Mouse (Mus musculus): ENCODE data around the gene Wdr95.

Gene Wdr95

DNA sequence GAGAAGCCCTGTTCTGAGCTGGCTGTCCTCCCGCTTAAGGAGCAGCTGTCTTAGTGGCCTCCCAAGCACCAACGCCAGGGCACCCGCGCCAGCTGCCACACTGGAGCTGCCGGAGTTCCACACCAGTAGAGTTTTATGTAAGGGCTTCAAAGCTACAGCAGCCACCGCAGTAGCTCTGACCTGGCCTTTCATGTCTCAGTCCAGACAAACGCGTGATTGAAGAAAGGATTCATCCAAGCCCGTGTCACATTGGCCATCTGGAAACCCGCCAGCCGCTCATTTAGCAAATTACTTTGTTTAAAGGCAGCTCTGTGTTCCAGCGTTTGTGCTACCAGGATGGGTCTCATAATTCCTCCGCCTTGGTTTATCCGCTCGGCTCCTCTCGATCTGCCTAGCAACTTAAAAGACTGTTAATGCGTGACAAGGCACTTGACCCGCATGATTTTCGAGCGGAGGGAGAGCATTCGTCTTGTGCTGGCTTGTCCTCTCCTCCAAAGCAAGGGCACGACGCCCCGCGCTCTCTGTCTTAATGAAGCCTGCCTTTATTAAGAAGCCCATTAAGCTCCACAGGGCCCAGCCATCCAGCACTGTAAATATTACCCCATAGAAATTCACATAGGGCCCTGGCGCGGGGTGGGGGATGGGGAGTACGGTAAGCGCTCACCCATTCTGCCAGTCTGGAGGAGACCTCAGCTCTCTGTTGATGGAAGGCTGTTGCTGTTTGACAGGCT is at the start of gene Wdr95:
TSS of gene Wdr95 (plus strand) at position 681 of the 731 bp plus-strand sequence.
- DNase-seq (ENCODE audit: low read depth, low spot score) = no peak

DNA sequence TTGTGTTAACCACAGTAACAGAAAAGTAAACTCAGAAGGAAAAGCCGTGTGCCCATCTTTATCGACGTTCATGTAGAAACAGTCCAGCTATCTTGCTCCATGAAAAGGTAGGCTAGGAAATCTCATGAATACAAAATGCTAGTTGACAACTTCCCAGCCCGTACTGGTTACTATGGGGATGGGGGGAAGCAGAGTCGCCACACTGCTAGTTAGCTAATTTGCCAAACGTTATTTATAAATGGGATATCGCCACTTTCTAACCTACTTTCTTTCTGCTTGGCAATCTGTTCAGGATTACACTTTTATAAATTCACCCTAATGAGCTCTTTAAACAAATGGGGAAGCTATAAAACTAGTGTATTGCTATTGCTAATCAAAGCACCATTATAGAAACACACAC is 46.6 kb upstream of the Wdr95 start:
- DNase-seq (ENCODE audit: low read depth, low spot score) = no peak

DNA sequence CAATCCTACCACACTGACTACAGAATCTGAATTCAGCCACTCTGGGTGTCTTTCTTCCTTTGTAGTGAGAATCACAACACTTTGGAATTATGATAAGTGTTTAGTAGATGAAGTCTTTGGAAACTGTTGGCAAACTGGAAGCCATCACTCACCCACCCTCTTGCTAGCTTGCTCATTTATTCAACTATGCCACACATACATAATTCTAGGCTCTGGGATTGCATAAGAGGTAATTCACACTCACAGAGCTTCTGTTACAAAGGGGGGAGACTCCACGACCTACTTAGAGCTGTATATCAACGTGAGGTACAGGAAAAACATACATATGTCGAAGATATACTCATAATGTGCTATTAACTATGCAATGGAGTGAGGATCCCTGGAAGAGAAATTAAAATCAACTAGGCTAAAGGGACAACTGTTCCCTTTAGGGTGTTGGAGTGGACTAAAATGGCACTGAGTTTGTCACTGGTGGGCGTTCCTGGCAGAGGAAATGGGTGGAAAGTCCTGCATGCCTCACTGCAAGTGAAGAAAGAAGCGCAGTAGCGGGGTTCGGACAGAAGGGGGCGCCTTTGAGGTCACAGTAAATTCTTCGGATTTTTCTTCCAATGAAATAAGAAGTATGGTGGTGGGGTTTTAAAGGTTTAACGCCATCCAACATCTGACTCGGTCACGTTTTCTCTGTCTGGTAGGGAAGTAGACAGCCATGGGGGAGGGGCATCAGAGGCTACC is 45.0 kb upstream of the Wdr95 start:
- no peak for DNase-seq (ENCODE audit: low read depth, low spot score)

DNA sequence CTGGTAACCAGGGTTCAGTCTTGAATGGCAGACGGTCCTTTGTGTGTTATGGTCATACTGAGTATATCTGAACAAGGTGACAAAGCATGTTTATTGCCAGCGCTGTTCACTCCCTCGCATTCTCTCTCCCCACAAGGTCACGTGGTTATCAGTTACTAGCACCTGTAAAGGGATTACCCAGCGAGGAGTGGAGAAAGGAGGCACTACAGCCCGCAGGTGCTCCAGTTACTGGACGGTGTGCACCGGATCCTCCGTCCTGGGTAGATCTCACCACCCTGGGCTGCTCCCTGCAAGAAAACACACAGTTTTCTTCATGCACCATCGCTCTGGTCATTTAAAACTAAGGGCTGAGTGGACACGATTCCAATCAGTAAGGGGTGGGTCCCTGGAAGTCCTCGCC is 44.2 kb upstream of the Wdr95 start:
- DNase-seq (ENCODE audit: low read depth, low spot score) = no peak

DNA sequence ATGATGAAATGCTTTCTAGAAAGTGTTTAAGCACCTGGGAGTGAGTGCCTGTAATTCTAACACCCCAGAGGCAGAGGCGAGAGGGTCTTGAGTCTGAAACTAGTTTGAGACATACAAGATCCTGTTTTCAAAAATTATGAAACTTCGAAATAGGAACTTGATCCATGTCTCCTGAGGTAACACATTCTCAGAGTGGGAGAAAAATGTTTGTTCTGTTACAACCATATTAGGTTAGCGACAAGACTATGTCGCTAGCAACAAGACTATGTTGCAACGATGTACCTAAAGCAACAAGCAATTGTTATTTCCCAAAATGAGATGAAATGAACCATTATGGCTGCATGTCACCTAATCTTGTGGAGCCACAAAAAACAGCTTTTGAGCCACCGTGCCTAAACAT is 43.0 kb upstream of the Wdr95 start:
- no peak for DNase-seq (ENCODE audit: low read depth, low spot score)

DNA sequence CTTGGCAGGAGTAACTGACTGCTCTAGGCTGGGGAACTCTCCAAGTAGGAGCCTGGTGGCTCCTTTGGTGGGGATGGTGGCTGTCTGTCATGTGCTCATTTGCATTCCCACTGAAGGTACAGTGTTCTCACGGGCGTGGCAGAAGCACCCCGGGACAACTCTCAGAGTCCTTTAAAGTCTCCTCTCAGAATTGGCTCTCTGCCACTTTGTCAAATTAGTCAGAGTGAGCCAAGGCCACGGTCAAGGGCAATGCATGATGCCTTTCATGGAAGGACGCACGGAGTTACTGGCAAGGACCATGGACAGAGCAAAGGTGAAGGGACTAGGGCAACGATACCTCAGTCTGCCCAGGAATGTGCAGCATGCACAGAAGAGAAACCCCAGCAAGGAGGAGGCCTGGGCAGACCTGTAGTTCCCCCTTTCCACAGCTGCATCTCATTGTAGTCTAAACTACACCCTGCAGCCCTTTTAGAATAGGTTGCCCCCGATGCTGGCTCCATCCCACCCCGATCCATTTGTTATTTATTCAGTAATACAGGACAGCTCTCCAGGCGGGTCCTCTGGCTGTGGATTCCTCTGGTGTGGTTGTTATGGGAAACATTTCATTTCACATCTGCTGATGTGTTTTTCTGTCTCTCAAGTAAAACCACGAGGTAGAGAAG is 40.0 kb upstream of the Wdr95 start:
- DNase-seq (ENCODE audit: low read depth, low spot score) = peak; percentile 13

DNA sequence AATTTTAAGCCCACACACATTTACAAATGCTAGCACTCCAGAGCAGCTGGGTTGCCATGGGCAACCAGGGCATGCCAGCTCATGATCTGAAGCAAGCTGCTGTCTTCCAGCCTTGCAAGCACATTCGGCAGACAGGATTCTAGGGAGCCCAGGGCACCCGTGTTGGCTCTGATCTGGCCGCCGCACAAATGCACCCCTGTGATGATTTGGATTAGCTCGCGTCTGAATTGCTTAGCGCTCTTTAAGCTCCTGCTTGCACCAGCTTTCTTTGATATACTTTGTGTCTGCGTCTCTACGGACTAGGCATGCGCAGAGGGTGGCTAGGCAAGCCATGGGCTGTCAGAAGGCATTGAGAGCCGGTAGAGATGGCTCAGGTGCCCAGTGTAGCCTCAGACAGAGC is 39.3 kb upstream of the Wdr95 start:
- DNase-seq (ENCODE audit: low read depth, low spot score) = no peak

DNA sequence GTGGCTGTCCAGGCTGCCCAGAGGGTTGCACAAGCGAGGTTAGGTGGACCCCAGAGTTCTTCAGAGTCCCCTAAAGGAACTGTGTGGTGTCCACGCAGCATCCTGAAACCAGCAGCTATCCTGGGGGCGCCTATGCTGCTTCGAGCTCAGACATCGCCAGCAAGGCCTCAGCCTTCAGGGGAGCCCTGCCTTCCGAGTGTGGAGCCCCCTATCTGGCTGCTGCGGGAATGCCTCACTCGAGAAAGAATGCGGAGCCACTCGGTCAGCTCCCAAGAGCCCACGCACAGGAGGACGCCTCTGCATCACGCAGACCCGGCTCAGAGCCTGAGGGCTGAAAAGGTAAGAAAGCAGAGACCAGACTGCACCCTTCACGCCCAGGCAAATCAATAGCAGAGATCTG is 38.2 kb upstream of the Wdr95 start:
- DNase-seq (ENCODE audit: low read depth, low spot score) = no peak

DNA sequence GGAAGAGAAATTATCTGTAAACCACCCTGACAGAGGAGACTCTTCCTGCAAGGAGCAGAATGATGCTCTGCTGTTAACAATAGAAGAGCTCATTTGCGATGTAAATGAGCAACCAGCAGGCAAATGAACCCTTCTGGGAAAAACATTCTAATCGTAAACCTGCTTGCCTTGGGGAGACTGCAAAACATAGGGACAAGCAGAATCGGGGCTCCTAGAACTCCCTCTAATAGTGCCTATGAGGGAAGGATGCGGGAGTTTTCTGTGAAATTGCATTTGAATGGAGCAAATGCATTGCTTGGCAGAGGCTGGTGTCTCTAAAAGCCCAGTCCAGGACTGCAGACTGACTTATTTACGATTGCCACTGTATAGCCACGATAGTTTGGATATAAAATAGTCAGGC is 32.8 kb upstream of the Wdr95 start:
- DNase-seq (ENCODE audit: low read depth, low spot score) = no peak

DNA sequence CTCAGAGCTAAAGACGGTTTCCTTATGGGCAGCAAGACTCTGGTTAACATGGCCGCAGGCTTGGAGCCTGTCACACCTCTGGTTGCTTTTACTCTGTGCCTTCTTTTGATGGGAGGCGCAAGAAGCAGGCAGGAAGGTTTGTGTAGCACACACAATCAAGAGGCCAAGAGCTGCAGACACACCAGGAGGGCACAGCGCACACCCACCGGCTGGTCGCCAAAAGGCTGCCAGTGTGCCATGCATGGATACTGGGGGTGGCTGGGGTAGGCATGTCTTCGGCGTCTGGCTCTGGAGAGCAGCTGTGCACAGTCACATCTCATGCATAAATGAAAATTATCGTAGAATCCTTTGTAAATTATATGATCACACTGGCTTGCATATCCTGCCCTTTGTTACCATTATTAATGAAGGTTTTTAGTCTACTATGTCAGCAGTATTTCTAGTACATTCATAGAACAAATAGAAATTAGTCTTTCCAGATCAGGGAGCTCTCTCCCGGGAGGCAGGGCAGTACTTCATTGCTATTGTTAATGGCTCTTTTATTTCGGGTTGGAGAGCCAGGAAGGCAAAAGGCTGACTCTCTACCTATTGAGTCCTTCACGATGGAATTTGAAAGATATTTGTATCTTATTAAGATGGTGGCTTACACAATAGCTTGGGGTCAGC is 31.9 kb upstream of the Wdr95 start:
- DNase-seq (ENCODE audit: low read depth, low spot score) = no peak

DNA sequence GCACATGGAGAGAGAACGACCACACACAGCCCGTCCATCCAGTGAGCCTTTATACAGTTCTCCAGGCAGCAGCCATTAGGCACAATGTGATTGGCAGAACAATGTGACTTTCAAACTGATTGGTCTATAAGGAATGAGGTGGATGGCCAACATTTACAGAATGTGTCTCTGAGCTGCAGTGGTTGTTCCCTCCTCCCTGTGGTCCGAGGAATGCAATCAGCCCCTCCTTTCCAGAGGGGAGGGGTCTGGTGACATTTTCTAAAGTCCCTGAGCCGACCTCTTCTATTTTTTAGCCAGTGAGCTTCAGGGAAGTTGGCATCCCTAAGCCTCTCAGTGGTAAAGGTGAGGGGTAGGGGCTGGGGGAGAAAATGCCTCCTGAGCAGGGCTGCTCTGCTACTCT is 28.5 kb upstream of the Wdr95 start:
- no peak for DNase-seq (ENCODE audit: low read depth, low spot score)

DNA sequence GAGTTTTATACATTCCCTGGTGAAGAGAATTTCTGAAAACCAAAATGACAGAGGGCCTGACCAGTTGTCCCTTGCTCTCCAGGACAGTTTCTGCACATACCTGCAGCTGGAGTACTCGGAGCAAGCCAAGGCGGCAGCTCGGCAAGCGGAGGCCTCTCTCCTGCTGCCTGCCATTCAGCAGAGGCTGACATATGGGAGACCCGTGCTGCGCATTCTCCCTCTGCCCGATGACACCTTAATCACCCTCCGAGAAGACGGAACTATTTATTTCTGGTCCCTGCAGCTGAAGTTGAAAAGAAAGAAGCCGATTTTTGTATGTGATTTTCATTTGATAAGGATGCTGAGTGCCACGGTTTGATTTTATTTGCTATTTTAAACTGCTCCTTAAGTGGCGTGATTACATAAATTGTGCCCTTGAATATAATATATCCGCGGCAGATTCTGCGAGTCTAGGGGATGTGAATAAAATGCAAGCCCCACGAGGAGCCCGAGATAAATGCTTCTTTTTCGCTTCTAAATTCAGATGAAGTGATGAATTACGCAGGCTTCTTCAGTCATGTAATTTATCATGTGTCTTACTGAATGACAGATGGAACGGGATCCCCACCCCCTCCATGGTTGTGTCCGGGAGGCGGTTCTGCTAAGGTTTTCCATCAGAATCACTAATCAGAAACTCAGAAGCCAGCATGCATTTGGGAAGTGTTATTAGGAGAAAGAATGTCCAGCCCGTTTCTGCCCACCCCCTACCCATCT is 24.9 kb upstream of the Wdr95 start:
- no peak for DNase-seq (ENCODE audit: low read depth, low spot score)

DNA sequence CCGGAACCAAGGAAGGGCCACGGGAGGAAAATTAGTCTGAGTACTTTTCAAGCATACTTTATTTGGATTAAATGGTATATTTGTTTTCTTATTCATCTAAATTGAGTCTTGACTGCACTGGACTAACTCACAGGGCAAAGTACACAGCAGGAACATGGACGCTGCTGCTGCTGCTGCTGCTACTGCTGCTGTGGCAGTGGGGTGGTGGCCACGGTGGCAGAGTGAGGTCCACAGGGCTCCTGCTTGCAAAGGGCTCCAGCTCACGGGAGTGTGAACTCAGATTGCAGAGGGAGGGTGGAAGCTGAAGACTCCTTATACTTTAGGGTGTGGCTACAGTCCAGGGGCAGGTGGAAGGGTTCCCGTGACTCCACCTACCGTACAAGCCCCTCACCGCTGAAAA is 23.5 kb upstream of the Wdr95 start:
- no peak for DNase-seq (ENCODE audit: low read depth, low spot score)

DNA sequence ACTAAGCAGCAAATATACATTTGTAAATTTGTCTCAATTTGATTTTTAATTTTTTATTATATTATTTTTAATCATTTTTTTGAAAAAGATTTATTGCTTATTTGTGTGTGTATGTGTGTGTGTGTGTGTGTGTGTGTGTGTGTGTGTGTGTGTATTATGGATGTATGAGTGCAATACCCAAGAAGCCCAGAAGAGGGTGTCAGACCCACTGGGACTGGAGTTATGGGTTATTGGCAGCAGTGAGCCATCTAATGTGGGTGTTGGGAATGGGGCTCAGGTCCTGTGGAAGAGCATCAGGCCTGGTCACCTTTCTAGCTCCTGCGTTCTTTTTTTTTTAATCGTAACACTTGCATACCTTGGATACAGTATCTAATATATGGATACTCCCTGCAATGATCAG is 22.4 kb upstream of the Wdr95 start:
- no peak for DNase-seq (ENCODE audit: low read depth, low spot score)

DNA sequence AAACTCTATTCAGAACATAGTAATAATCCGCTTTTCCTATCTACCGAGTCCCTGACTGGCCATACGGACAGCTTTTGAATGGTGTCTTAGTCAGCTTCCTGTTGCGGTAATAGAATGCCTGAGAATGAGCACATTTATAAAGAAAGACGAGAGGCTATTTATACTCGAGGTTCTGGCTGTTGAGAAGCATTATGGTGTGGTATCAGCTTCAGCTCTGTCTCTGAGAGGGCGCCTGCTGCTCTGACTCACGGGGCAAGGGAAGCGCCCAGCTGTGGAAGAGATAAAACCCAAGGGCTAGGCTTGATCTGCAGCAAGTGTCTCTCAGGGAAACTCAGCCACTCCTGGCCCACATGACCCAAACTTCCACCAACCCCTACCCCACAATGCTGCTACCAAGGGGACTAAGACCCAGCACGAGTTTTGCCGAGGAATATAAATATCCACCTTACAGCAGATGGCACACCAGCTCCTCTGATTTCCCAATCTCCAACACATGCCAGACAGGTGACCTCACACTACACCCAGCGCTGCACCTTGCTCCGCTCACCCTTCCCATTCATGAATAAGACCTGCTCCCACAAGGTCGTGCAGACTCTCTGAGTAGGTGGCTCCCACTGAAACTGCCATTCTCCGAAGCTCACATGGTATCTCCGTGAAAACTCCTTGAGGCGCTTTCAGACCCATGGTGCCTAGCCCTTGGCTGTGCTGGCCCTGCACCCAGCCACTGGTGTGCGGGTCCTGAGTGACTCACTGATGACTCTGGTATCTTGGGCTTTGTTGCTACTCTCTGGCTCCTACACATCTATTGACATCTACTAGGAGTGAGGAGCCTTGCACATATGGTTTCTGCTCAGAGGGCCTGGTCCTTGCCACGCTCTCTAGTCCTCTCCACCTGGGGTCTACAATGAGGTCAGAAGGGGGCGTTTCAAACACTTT is 20.1 kb upstream of the Wdr95 start:
- DNase-seq (ENCODE audit: low read depth, low spot score) = peak; percentile 52

DNA sequence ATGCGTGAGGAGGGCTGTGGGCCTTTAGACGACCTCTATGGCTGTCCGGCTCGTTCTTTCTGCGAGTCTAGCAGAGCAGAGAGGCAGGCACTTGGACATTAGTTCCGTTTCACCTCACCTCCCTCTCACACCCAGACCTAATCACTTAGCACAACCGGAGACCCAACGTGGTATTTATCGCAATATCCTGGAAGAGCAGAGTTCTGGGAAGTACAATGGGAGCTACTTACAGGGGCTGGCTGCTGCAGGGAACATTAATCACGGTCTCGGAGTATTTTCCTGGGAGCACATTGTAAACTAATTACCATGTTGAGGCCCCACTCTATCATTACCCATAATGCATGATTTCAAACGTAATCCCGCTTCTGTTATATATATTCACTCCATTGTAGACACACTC is 18.2 kb upstream of the Wdr95 start:
- no peak for DNase-seq (ENCODE audit: low read depth, low spot score)

DNA sequence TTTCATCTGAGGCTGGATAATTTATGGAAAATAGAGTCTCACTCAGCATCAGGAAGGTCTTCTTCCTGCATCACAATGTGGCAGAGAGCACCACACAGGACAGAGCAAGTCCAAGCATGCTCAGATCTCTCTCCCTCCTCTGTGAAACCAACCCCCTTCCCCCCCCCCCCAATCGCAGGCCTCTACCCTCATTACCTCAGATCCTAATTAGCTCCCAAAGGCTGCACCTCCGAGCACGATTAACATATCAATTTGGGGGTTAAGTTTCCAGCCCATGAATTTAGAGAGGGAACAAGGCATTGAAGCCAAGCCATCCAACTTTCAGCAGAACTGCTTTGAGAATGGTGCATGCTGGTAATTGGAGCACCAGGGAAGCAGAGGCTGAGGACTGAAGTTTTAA is 15.8 kb upstream of the Wdr95 start:
- no peak for DNase-seq (ENCODE audit: low read depth, low spot score)

DNA sequence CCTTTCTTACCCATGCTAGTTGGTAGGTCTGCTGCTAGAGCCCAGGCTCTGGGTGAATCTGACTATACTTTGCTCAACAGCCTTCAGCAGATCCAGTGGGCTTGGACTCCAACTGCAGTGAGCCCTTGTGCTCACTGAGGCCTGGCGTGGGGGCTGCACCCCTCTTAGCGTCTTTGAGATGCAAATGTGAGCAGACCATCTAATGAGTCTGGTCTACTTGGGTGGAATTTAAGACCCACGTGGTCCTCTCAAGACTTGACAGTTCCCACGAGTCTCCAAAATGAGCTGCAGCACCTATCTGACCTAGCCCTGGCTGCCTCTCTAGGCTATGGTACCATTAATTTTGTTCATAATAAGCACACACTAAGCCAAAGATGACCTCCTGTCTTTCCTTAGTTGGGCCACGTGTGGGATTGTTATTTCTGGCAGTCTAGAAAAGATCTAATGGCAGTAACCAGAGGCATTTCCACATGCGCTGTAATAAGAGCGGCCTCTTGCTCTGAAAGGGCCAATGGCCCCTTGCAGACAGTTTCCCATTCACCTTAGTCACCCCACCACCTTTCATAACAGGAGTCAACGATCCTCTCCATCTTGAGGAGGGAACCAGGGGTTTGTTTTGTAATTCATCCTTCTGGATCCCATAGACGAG is 14.9 kb upstream of the Wdr95 start:
- DNase-seq (ENCODE audit: low read depth, low spot score) = no peak

DNA sequence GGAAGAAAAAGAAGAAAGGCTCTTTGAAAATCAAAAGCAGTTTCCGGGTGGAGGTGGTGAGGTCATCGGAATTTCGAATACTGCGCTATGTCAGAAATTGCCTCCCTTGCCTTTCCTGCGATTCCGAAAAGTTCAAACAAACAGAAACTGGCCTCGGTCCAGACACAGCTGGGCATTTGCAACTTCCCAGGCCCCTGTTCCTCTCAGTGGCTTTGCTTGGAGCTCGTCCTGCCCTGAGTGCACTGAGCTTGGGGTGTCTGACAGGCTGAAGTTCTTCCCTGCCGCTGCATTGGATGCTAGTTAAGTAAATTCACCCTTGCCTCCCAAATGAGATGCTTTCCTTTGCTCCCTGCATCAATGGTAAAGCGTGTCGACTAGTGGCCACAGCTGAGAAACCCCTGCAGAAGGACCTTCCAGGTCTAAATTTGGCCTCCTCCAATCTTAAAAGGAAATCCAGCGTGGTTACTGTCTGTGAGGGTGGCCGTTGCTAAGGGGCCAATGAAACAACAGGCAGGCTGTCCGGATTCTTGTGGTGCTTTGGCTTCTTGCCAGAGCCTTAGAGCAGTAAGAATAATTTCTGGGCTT is 14.3 kb upstream of the Wdr95 start:
- no peak for DNase-seq (ENCODE audit: low read depth, low spot score)

DNA sequence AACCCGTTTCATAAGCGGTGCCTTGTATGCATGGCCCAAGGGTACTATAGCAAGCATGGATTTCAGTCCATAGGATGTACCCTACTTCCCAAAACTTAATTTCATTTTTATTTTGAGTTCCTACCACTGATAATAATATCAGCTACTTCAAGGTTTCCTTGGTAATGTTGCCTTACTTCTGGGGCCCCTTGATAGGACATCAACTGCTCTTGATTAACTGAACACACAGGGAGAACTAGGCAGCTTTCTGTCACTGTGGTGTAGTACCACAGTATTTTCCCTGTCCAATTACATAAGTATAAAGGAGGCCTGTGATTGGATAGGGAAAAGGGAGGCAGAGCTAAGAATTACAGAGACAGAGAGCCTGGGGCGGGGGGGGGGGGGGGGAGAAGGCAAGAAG is 13.6 kb upstream of the Wdr95 start:
- DNase-seq (ENCODE audit: low read depth, low spot score) = no peak

All from 3T3-L1 (cell line).